Mouse (Mus musculus): ENCODE data around the gene Rragb.

The Rragb gene

GRCm38 (mm10) chrX:153139734-153140515, at the start of gene Rragb:
Rragb (plus strand) TSS chrX:153139981.
- DNase-seq (ENCODE audit: inconsistent age in 2 of 2, low spot score in 1 of 2) = peak; percentile 82 to 90

- DNase-seq (ENCODE audit: inconsistent age in 2 of 2, low spot score in 1 of 2) = no peak
Observed at GRCm38 (mm10) chrX:153118486-153118885, 21.3 kb upstream of the Rragb start, which contains the start of gene Foxr2. Foxr2 (plus strand) TSS chrX:153118786.

GRCm38 (mm10) chrX:153119013-153119412, 20.8 kb upstream of the Rragb start:
- no peak for DNase-seq (ENCODE audit: inconsistent age in 2 of 2, low spot score in 1 of 2)

- no peak for DNase-seq (ENCODE audit: inconsistent age in 2 of 2, low spot score in 1 of 2)
Observed at GRCm38 (mm10) chrX:153142656-153143055, 2.9 kb downstream of the Rragb start.

- no peak for DNase-seq (ENCODE audit: inconsistent age in 2 of 2, low spot score in 1 of 2)
Observed at GRCm38 (mm10) chrX:153151766-153152165, 12.0 kb downstream of the Rragb start.

GRCm38 (mm10) chrX:153155322-153155721, 15.5 kb downstream of the Rragb start:
- DNase-seq (ENCODE audit: inconsistent age in 2 of 2, low spot score in 1 of 2) = peak; percentile 10 to 62

GRCm38 (mm10) chrX:153174786-153175185, 35.0 kb downstream of the Rragb start:
- DNase-seq (ENCODE audit: inconsistent age in 2 of 2, low spot score in 1 of 2) = peak in 1 of 2 experiments; percentile 45

- DNase-seq (ENCODE audit: inconsistent age in 2 of 2, low spot score in 1 of 2) = peak; percentile 3 to 60
Observed at GRCm38 (mm10) chrX:153182221-153182620, 42.4 kb downstream of the Rragb start.

GRCm38 (mm10) chrX:153199185-153199584, 59.4 kb downstream of the Rragb start:
- peak in 1 of 2 experiments; percentile 32 for DNase-seq (ENCODE audit: inconsistent age in 2 of 2, low spot score in 1 of 2)

- peak in 1 of 2 experiments; percentile 19 for DNase-seq (ENCODE audit: inconsistent age in 2 of 2, low spot score in 1 of 2)
Observed at GRCm38 (mm10) chrX:153211101-153211500, 71.3 kb downstream of the Rragb start.

Data from adrenal gland, adult (tissue).